In the genomic region with DNA sequence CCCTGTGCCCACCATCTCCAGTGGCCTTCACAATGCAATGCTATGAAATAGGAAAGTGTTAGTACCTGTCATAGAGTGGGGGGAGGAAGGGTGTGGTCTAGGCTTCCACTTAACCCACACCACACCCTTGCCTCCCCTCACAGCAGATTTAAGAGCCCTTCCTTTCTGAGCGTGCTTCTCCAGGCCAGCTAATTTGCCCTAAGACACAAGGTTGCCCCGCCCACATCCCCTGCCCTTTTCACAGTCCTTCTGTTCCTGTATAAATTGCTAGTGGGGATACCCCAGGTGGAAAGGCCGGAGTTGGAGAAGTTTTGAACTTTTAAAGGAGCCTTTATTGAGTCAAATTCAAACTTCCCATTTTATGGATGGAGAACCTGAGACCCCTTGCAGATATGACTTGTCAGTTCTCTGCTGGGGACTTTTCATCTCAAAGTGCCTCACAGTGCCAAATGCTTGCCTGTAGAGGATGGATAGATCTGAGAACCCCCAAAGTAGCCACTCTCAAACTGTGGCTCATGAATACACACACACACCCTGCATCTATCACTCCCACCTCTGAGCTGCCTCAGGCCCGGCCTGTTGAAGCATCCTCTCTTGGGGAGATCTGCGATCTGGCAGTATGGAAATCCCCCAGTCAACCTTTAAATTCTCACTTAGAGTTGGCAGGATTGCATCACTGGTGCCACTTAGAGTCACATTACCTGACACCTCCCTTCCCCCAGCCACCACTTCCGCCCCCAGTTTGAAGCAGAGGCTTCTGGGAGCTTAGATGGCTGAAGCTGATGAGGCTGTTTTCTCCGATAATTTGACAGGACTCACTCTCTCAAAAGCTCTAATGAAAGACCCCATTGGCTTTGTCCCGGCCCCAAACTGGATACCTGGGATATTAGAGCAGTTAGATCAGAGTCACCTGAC, we compare ENCODE assay signal across 9 mouse cellular contexts. TPM values are rescaled to one million over a fixed set of nuclear protein-coding genes. Genes with fewer than 3 reads are reported as not detected.
A peak's percentile ranks its signal among the peaks of the same experiment; 100 is the strongest.
DNase-seq lines count a peak whose midpoint lies in the region; ATAC-seq and TF ChIP-seq lines count a peak whose summit lies in the region.
"Had no signal": no experiment of that assay in that cellular context is flagged by ENCODE, and none has a peak within 500 bp of the region (broad histone marks: within the 10 kb centered on the region; RNA-seq: fewer than 3 reads in every experiment).

No protein-coding gene starts in this region.

- peaks cover 9% of the 10 kb centered on the region for H3K4me1 ChIP-seq in testis, adult 2 months (ENCODE audit: control insufficient read depth, insufficient read depth, low read length)

- H3K27ac ChIP-seq in testis, adult 2 months (ENCODE audit: control insufficient read depth, insufficient read depth, low read depth, low read length) = no peak overlapping the region

- ATAC-seq in inflammation-experienced regulatory T-cells, adult 6 months = peak; percentile 89
- peak; percentile 52 for ATAC-seq in megakaryocyte-erythroid progenitor cell, adult 5-6 weeks (replicated peaks; ENCODE audit: low FRiP score, low TSS enrichment, poor library complexity, severe bottlenecking)
- ATAC-seq in erythroid progenitor cell, adult 5-6 weeks (replicated peaks; ENCODE audit: low FRiP score, poor library complexity, severe bottlenecking) = no peak
- ATAC-seq: forebrain, postnatal 0 days had no signal

- DNase-seq in testis, postnatal 10 days (ENCODE audit: low spot score) = no peak
- peak; percentile 84 for DNase-seq in thymus, postnatal 4 days
- DNase-seq in right cerebral cortex, adult 18-20 months = no peak
- DNase-seq in cerebellum, adult 11 months = no peak
- DNase-seq: forebrain, postnatal 0 days had no signal

- H3K4me3 ChIP-seq in testis, adult 2 months (ENCODE audit: control insufficient read depth, low read depth, low read length) = peak overlapping the region; percentile 59

- H3K27me3 ChIP-seq in testis, adult 2 months (ENCODE audit: control insufficient read depth, insufficient read depth, low read length) = no peaks in the 10 kb centered on the region

- TF ChIP-seq CTCF in testis, adult 2 months (IDR thresholded peaks at IDR 0.05; ENCODE audit: control insufficient read depth, insufficient read depth, insufficient replicate concordance, low read depth, low read length) = no peak

- 0 out of 2 replicates have a peak, but pooled peaks have one; percentile 15 for TF ChIP-seq POLR2A in testis, adult 2 months (IDR thresholded peaks at IDR 0.05; ENCODE audit: control insufficient read depth, low read depth, low read length)

- no peaks in the 10 kb centered on the region for H3K36me3 ChIP-seq in testis, adult 2 months (ENCODE audit: control insufficient read depth, insufficient read depth, low read length)

RNA-seq across cellular contexts. Expression of a gene that starts 0.9 kb away (rescaled TPM):
- 1.7 and 1.9 TPM in 2 replicates for polyA plus RNA-seq in testis, adult 2 months (2012; rRNA removed)
- polyA plus RNA-seq in inflammation-experienced regulatory T-cells, adult 6 months (2017; shearing (Covaris generic)) = 100 to 1,000 TPM; 257 to 323 (median 288) TPM
- 39.0 and 48.2 TPM in 2 replicates for total RNA-seq in megakaryocyte-erythroid progenitor cell, adult 5-6 weeks (2014; fragmentation: Nextera tagmentation)
- total RNA-seq in megakaryocyte-erythroid progenitor cell, adult 5-6 weeks (2017) = 41.0 and 63.5 TPM in 2 replicates
- total RNA-seq in erythroid progenitor cell, adult 5-6 weeks (2015; ENCODE audit: low replicate concordance) = 20.9 and 25.2 TPM in 2 replicates
- total RNA-seq in erythroid progenitor cell, adult 5-6 weeks (2017; ENCODE audit: low replicate concordance) = 14.6 and 21.8 TPM in 2 replicates

RNA-seq across cellular contexts. Expression of a gene that starts 50.7 kb away (rescaled TPM):
- 3.8 and 4.1 TPM in 2 replicates for polyA plus RNA-seq in testis, adult 2 months (2012; rRNA removed)
- 10 to 100 TPM in 1 of 3 experiments, 1 to 10 TPM in 2; 1.7 to 12.5 (median 3.4) TPM for polyA plus RNA-seq in inflammation-experienced regulatory T-cells, adult 6 months (2017; shearing (Covaris generic))
- total RNA-seq in megakaryocyte-erythroid progenitor cell, adult 5-6 weeks (2014; fragmentation: Nextera tagmentation) = 19.2 and 28.0 TPM in 2 replicates
- total RNA-seq in megakaryocyte-erythroid progenitor cell, adult 5-6 weeks (2017) = 36.4 and 44.1 TPM in 2 replicates
- 42.5 and 54.5 TPM in 2 replicates for total RNA-seq in erythroid progenitor cell, adult 5-6 weeks (2015; ENCODE audit: low replicate concordance)
- total RNA-seq in erythroid progenitor cell, adult 5-6 weeks (2017; ENCODE audit: low replicate concordance) = 65.7 and 131 TPM in 2 replicates
